Mouse (Mus musculus) small intestine, adult 2 months (tissue): ENCODE measurements around the gene Lrba.

ENCODE experiments used
- CTCF ChIP-seq: fragments of 200-500 bp; IDR thresholded peaks from 2 replicates; pipeline ENCODE4 v1.5.1; 2012; ENCODE audit warnings: low read depth, mild to moderate bottlenecking, control low read depth, inconsistent platforms, low read length, moderate library complexity, mixed read lengths; ENCODE audit not compliant: insufficient replicate concordance, insufficient read length; ENCODE audit errors: extremely low read depth
- POLR2A ChIP-seq: fragments of 200-500 bp; IDR thresholded peaks from 2 replicates; pipeline ENCODE4 v1.6.1; 2012; ENCODE audit warnings: low read depth, mild to moderate bottlenecking, control low read depth, inconsistent platforms, low read length, moderate library complexity

- TF ChIP-seq CTCF (no peak), POLR2A (no peak)
These were observed 241 bp upstream of the Lrba start for GRCm38 (mm10) chr3:86224314-86224563.
